Mouse (Mus musculus): ENCODE measurements around the gene Plin4. TPM values are rescaled to one million over a fixed set of nuclear protein-coding genes. Genes with fewer than 3 reads are reported as not detected.
A peak's percentile ranks its signal among the peaks of the same experiment; 100 is the strongest.

Plin4 gene
- total and polyA plus RNA-seq, 3 experiments, result 0.05 TPM; not detected in 2

DNA sequence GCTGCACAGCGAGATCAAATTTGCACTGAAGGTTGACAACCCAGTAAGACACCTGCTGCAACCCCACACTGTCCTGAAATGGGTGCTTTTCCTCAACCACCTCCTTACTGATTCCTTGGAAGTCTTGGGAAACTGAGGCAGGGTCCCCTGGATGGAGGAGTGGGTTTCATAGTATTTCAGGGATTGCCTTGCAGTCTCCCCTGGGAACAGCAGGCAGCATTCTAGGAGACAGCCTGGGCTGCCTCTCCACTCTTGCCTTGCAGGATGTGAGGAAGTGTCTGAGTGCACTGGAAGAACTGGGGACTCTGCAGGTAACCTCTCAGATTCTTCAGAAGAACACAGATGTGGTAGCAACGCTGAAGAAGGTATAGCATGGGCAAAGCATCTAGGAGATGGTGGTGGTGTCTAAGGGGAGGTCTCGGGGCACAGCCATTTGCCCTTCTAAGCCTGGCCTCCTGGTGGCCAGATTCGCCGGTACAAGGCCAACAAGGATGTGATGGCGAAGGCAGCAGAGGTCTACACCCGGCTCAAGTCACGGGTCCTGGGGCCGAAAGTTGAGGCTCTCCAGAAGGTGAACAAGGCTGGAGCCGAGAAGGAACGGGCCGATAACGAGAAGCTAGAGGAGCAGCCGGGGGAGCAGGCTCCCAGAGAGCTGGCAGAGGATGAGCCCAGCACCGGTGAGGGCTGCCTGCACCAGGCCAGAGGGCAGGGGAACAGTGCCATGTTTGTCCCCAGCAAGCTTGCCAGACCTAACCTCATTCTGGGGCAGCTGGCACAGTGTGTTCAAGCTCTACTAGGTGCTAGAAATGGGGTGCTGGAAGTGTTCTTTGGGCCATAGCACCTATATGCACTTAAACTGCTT, 10.7 kb downstream of the Plin4 start:
- H3K4me3 ChIP-seq (ENCODE audit: low read depth, low read length), result no peak overlapping the region
- DNase-seq (ENCODE audit: low spot score) (no peak), ATAC-seq (ENCODE audit: extremely low read depth, insufficient number of reproducible peaks, low FRiP score, poor library complexity, severe bottlenecking) (no peak)
- no peaks in the 10 kb centered on the region for H3K4me1 ChIP-seq (ENCODE audit: insufficient read depth, low read depth, low read length)
- H3K27me3 ChIP-seq (ENCODE audit: insufficient read depth, low read length), result no peaks in the 10 kb centered on the region
- peaks cover 98% of the 10 kb centered on the region for H3K36me3 ChIP-seq (replicated peaks)
- H3K9me3 ChIP-seq (replicated peaks), result no peaks in the 10 kb centered on the region
- TF ChIP-seq GATA2 (IDR thresholded peaks at IDR 0.05; ENCODE audit: borderline replicate concordance, low read depth, low read length) (no peak), CTCF (IDR thresholded peaks at IDR 0.05; ENCODE audit: low read depth, low read length) (0 out of 2 replicates have a peak, but pooled peaks have one; percentile 7)

DNA sequence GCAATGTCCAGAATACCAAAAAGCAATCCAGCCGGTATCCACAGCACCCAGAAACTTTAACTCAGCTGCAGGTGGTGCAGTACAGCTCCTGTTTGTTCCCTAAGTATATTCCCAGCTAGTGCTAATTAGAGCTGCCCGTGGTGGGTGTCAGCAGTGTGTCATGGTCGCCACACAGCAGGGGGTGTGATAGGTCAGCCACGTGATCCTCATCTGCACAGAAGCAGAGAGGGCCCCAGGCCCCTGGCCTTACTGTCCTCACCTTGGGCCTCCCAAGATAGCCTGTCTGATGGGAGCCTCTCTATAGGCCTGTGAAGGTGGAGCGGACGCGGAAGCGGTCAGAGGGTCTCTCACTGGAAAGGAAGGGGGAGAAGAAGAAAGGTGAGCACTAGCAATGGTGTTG, 11.4 kb downstream of the Plin4 start:
- DNase-seq (ENCODE audit: low spot score), result no peak
- peaks cover 97% of the 10 kb centered on the region for H3K36me3 ChIP-seq (replicated peaks)
- no peaks in the 10 kb centered on the region for H3K4me1 ChIP-seq (ENCODE audit: insufficient read depth, low read depth, low read length)
- H3K27me3 ChIP-seq (ENCODE audit: insufficient read depth, low read length), result no peaks in the 10 kb centered on the region
- ATAC-seq (ENCODE audit: extremely low read depth, insufficient number of reproducible peaks, low FRiP score, poor library complexity, severe bottlenecking), result no peak
- H3K4me3 ChIP-seq (ENCODE audit: low read depth, low read length), result no peak overlapping the region
- TF ChIP-seq GATA1 (IDR thresholded peaks at IDR 0.05; ENCODE audit: borderline replicate concordance, low read length), result no peak
- TF ChIP-seq GATA2 (IDR thresholded peaks at IDR 0.05; ENCODE audit: borderline replicate concordance, low read depth, low read length), result no peak
- TF ChIP-seq POLR2AphosphoS5 (IDR thresholded peaks at IDR 0.05; ENCODE audit: insufficient replicate concordance, low read depth, low read length), result no peak
- TF ChIP-seq TAL1 (conservative IDR thresholded peaks at IDR 0.05; ENCODE audit: low read depth, low read length), result no peak
- no peaks in the 10 kb centered on the region for H3K9me3 ChIP-seq (replicated peaks)

DNA sequence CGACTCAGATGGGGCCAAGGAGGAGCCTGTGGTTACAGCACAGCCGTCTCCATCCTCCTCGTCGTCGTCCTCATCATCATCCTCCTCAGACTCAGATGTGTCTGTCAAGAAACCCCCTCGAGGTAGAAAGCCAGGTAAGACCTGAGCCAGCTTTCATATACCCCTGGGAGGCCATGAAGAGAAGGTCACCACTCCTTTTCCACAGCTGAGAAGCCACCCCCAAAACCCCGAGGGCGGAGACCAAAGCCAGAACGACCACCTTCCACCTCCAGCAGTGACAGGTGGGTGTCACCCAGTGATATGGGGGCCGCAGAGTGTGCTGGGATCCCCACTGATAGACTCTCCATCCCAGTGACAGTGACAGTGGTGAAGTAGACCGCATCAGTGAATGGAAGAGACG, 12.7 kb downstream of the Plin4 start:
- DNase-seq (ENCODE audit: low spot score) (no peak), ATAC-seq (ENCODE audit: extremely low read depth, insufficient number of reproducible peaks, low FRiP score, poor library complexity, severe bottlenecking) (no peak)
- Histone ChIP-seq H3K36me3 (replicated peaks) (peaks cover 92% of the 10 kb centered on the region), H3K27me3 (ENCODE audit: insufficient read depth, low read length) (no peaks in the 10 kb centered on the region), H3K9me3 (replicated peaks) (no peaks in the 10 kb centered on the region), H3K4me1 (ENCODE audit: insufficient read depth, low read depth, low read length) (no peaks in the 10 kb centered on the region), H3K4me3 (ENCODE audit: low read depth, low read length) (no peak overlapping the region)
- TF ChIP-seq GATA2 (IDR thresholded peaks at IDR 0.05; ENCODE audit: borderline replicate concordance, low read depth, low read length), result no peak
- no peak for TF ChIP-seq POLR2AphosphoS5 (IDR thresholded peaks at IDR 0.05; ENCODE audit: insufficient replicate concordance, low read depth, low read length)
- TF ChIP-seq GATA1 (IDR thresholded peaks at IDR 0.05; ENCODE audit: borderline replicate concordance, low read length), result no peak
- TF ChIP-seq TAL1 (conservative IDR thresholded peaks at IDR 0.05; ENCODE audit: low read depth, low read length), result no peak
- TF ChIP-seq CTCF (IDR thresholded peaks at IDR 0.05; ENCODE audit: low read depth, low read length), result no peak

DNA sequence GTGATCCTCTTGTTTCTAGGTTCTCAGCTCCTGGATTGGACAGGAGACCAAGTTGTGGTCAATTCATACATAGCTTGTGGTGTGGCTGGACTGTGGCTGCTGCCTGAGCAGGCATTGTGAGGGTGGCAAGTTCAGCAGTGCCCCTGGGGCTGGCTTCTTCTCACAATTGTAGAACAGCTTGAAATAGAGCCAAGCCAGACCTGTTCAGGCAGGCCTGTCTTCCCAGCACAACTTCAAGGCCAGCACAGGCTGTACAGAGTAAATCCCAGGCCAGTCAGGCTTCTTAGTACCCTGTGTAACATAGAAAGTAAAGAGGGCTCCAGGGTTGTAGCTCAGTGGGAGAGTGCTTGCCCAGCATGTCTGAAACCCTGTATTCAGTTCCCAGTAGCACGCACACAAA, 16.8 kb downstream of the Plin4 start:
- peaks cover 88% of the 10 kb centered on the region for H3K36me3 ChIP-seq (replicated peaks)

DNA sequence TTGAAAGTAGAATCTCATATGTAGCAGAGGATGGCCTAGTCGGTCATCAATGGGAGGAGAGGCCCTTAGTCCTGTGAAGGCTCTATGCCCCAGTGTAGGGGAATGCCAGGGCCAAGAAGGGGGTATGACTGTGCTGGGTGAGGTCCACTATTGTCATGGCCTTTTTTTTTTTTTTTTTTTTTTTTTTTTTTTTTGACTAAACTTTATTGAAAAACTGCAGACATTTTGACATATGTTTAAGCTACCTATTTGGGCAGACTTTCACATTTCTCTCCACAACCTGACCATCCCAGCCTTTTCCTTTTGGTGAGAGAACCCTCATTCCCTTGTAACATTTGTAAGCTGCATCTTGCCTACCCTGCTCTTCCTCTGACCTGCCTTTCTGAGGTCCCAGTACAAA, 17.3 kb downstream of the Plin4 start:
- no peak overlapping the region for H3K4me3 ChIP-seq (ENCODE audit: low read depth, low read length)
- no peak for ATAC-seq (ENCODE audit: extremely low read depth, insufficient number of reproducible peaks, low FRiP score, poor library complexity, severe bottlenecking)
- H3K36me3 ChIP-seq (replicated peaks), result peaks cover 88% of the 10 kb centered on the region
- DNase-seq (ENCODE audit: low spot score), result no peak
- TF ChIP-seq CTCF (IDR thresholded peaks at IDR 0.05; ENCODE audit: low read depth, low read length) (no peak), GATA1 (IDR thresholded peaks at IDR 0.05; ENCODE audit: borderline replicate concordance, low read length) (no peak), GATA2 (IDR thresholded peaks at IDR 0.05; ENCODE audit: borderline replicate concordance, low read depth, low read length) (no peak), POLR2AphosphoS5 (IDR thresholded peaks at IDR 0.05; ENCODE audit: insufficient replicate concordance, low read depth, low read length) (no peak), TAL1 (conservative IDR thresholded peaks at IDR 0.05; ENCODE audit: low read depth, low read length) (no peak)
- peaks cover 2% of the 10 kb centered on the region for H3K4me1 ChIP-seq (ENCODE audit: insufficient read depth, low read depth, low read length)
- H3K9me3 ChIP-seq (replicated peaks), result no peaks in the 10 kb centered on the region
- H3K27me3 ChIP-seq (ENCODE audit: insufficient read depth, low read length), result no peaks in the 10 kb centered on the region

More for the DNA sequence above, 16.8 kb downstream of the Plin4 start:
- Histone ChIP-seq H3K4me1 (ENCODE audit: insufficient read depth, low read depth, low read length) (peaks cover 2% of the 10 kb centered on the region; the same call in 1 of the 2 replicates), H3K9me3 (replicated peaks) (no peaks in the 10 kb centered on the region), H3K4me3 (ENCODE audit: low read depth, low read length) (no peak overlapping the region), H3K27me3 (ENCODE audit: insufficient read depth, low read length) (no peaks in the 10 kb centered on the region)
- ATAC-seq (ENCODE audit: extremely low read depth, insufficient number of reproducible peaks, low FRiP score, poor library complexity, severe bottlenecking) (no peak), DNase-seq (ENCODE audit: low spot score) (no peak)
- TF ChIP-seq GATA1 (IDR thresholded peaks at IDR 0.05; ENCODE audit: borderline replicate concordance, low read length) (no peak), TAL1 (conservative IDR thresholded peaks at IDR 0.05; ENCODE audit: low read depth, low read length) (no peak), POLR2AphosphoS5 (IDR thresholded peaks at IDR 0.05; ENCODE audit: insufficient replicate concordance, low read depth, low read length) (no peak), CTCF (IDR thresholded peaks at IDR 0.05; ENCODE audit: low read depth, low read length) (no peak)

DNA sequence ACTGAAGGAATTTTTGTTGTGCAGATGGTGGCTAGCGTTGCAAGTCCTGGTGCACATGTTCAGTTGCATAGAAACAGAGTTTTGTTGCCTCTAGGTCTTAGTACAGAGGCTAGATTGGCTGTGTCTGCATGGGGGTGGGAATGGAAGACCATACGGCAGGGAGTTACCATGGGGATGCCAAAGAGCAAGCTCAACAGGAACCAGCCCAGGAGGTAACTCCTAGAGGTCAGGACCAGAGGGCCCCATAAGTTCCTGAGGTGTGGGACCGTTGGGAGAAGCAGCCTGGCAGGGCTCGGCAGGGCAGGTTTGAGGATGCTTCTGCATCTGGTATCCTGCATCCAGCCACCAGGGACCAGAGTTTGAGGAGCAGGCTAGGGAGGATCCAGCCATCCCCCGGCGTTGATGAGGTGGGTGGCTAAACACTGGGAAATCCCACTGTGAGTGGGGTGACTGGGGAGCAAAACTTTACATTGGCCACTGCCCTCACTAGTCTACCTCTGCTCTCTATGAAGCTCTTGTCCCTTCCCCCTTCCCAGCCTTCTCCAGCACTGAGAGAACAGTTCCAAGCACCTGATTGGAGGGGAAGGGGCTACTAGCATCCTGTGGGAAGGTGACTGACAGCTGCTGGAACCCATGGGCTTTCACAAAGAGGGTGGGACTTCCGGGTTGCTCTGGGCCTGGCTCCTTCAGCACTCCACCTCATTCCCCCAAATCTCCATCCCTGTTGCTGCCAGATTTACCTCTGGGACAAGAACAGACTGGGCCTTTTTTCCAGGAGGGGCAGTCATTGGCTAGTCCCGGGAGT, 28.6 kb downstream of the Plin4 start:
- peaks cover 57% of the 10 kb centered on the region for H3K4me1 ChIP-seq (ENCODE audit: insufficient read depth, low read depth, low read length)
- ATAC-seq (ENCODE audit: extremely low read depth, insufficient number of reproducible peaks, low FRiP score, poor library complexity, severe bottlenecking), result no peak
- DNase-seq (ENCODE audit: low spot score), result peak; percentile 64
- peak overlapping the region; percentile 80 for H3K4me3 ChIP-seq (ENCODE audit: low read depth, low read length)
- H3K27me3 ChIP-seq (ENCODE audit: insufficient read depth, low read length), result no peaks in the 10 kb centered on the region
- H3K9me3 ChIP-seq (replicated peaks), result no peaks in the 10 kb centered on the region
- TF ChIP-seq GATA1 (IDR thresholded peaks at IDR 0.05; ENCODE audit: borderline replicate concordance, low read length), result no peak
- peaks cover 47% of the 10 kb centered on the region for H3K36me3 ChIP-seq (replicated peaks)
